In the genomic region with DNA sequence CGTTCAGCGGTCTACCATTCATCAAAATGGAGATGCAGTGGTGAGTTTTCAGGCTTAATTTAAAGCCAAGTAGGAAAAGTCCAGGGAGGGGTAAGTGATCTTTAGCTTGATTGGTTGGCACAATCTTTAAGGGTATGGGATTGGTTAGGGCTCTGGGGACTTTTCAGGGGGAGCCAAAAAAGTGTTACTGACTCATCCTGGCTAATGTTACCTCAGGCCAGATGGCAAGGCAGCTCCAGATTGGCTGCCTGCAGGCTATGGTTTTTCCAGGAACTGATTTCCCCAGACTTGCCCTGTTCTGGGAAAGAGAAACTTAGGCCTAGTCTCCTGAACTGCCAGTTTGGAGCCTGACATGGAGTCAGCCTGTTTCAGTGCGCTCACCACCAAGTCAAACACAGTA, we compare ENCODE assay signal across 16 mouse cellular contexts.
DNase-seq lines count a peak whose midpoint lies in the region; ATAC-seq lines count a peak whose summit lies in the region.
"Had no signal": no experiment of that assay in that cellular context is flagged by ENCODE, and none has a peak within 500 bp of the region (broad histone marks: within the 10 kb centered on the region; RNA-seq: fewer than 3 reads in every experiment).

No protein-coding gene starts in this region.

- DNase-seq in adipocyte (ENCODE audit: low spot score), result peak; percentile 7
- peak; percentile 57 for DNase-seq in cerebellum, adult 9-11 months
- peak; percentile 40 for DNase-seq in layer of hippocampus, adult 9-11 months
- DNase-seq in lung, postnatal 4 days, result no peak
- DNase-seq in thymus, postnatal 0 days (ENCODE audit: low spot score), result no peak
- DNase-seq: heart, adult 2 months; kidney, postnatal 25 days; midbrain, embryonic 14.5 days; thymus, adult 18-20 months had no signal

- no peak overlapping the region for H3K4me3 ChIP-seq in forebrain, embryonic 15.5 days
- no peak overlapping the region for H3K4me3 ChIP-seq in forebrain, embryonic 12.5 days (replicated peaks)
- no peak overlapping the region for H3K4me3 ChIP-seq in midbrain, embryonic 13.5 days (replicated peaks)
- H3K4me3 ChIP-seq: embryonic facial prominence, embryonic 13.5 days; heart, adult 2 months; liver, embryonic 15.5 days; neural tube, embryonic 13.5 days had no signal

- WGBS in forebrain, embryonic 15.5 days, result 72% methylated on average over 3 of the region's 3 CpGs
- WGBS in forebrain, embryonic 12.5 days, result 89% methylated on average over 3 of the region's 3 CpGs
- WGBS in midbrain, embryonic 13.5 days, result 93% methylated on average over 3 of the region's 3 CpGs

- ATAC-seq in forebrain, embryonic 15.5 days (replicated peaks), result peak; percentile 87
- no peak for ATAC-seq in forebrain, embryonic 12.5 days (ENCODE audit: low FRiP score)
- no peak for ATAC-seq in midbrain, embryonic 13.5 days
- ATAC-seq: inflammation-experienced regulatory T-cells, adult 6 months had no signal

- no peak overlapping the region for H3K27ac ChIP-seq in forebrain, embryonic 15.5 days (replicated peaks)
- no peak overlapping the region for H3K27ac ChIP-seq in forebrain, embryonic 12.5 days
- H3K27ac ChIP-seq in midbrain, embryonic 13.5 days, result no peak overlapping the region
- H3K27ac ChIP-seq: embryonic facial prominence, embryonic 13.5 days; heart, adult 2 months; liver, embryonic 15.5 days; neural tube, embryonic 13.5 days had no signal

- no peaks in the 10 kb centered on the region for H3K36me3 ChIP-seq in forebrain, embryonic 15.5 days
- H3K36me3 ChIP-seq in forebrain, embryonic 12.5 days (replicated peaks), result no peaks in the 10 kb centered on the region
- H3K36me3 ChIP-seq in midbrain, embryonic 13.5 days, result no peaks in the 10 kb centered on the region
- H3K36me3 ChIP-seq: embryonic facial prominence, embryonic 13.5 days; liver, embryonic 15.5 days; neural tube, embryonic 13.5 days had no signal

- 0 out of 2 replicates have a peak, but pooled peaks cover 15% of the 10 kb centered on the region for H3K4me1 ChIP-seq in forebrain, embryonic 15.5 days
- H3K4me1 ChIP-seq in forebrain, embryonic 12.5 days, result peaks cover 3% of the 10 kb centered on the region; the same call in 1 of the 2 replicates
- no peaks in the 10 kb centered on the region for H3K4me1 ChIP-seq in midbrain, embryonic 13.5 days (replicated peaks)
- H3K4me1 ChIP-seq: embryonic facial prominence, embryonic 13.5 days; liver, embryonic 15.5 days; neural tube, embryonic 13.5 days had no signal

- H3K9me3 ChIP-seq in forebrain, embryonic 15.5 days, result no peaks in the 10 kb centered on the region
- no peaks in the 10 kb centered on the region for H3K9me3 ChIP-seq in forebrain, embryonic 12.5 days
- no peaks in the 10 kb centered on the region for H3K9me3 ChIP-seq in midbrain, embryonic 13.5 days
- H3K9me3 ChIP-seq: embryonic facial prominence, embryonic 13.5 days; liver, embryonic 15.5 days; neural tube, embryonic 13.5 days had no signal

- H3K27me3 ChIP-seq in forebrain, embryonic 15.5 days, result no peaks in the 10 kb centered on the region
- no peaks in the 10 kb centered on the region for H3K27me3 ChIP-seq in forebrain, embryonic 12.5 days
- no peaks in the 10 kb centered on the region for H3K27me3 ChIP-seq in midbrain, embryonic 13.5 days
- H3K27me3 ChIP-seq: embryonic facial prominence, embryonic 13.5 days; liver, embryonic 15.5 days; neural tube, embryonic 13.5 days had no signal

- H3K9ac ChIP-seq in forebrain, embryonic 15.5 days (replicated peaks), result no peak overlapping the region
- no peak overlapping the region for H3K9ac ChIP-seq in forebrain, embryonic 12.5 days
- H3K9ac ChIP-seq in midbrain, embryonic 13.5 days (replicated peaks), result no peak overlapping the region
- H3K9ac ChIP-seq: embryonic facial prominence, embryonic 13.5 days; liver, embryonic 15.5 days; neural tube, embryonic 13.5 days had no signal

- no peak overlapping the region for H3K4me2 ChIP-seq in forebrain, embryonic 15.5 days (replicated peaks)
- H3K4me2 ChIP-seq in forebrain, embryonic 12.5 days, result no peak overlapping the region
- H3K4me2 ChIP-seq in midbrain, embryonic 13.5 days (replicated peaks), result no peak overlapping the region
- H3K4me2 ChIP-seq: embryonic facial prominence, embryonic 13.5 days; liver, embryonic 15.5 days; neural tube, embryonic 13.5 days had no signal

Comparison
In these comparisons a context has a peak if more than half of its experiments do, and no peak if none do; other contexts are left out.
1. DNase-seq: peak in adipocyte (single experiment), cerebellum, adult 9-11 months (single experiment) and layer of hippocampus, adult 9-11 months (single experiment); none in lung, postnatal 4 days (0 of 2) and thymus, postnatal 0 days (single experiment).